Mouse (Mus musculus) stomach, embryonic 14.5 days (tissue): ENCODE data around the gene Calml4. TPM values are rescaled to one million over a fixed set of nuclear protein-coding genes. Genes with fewer than 3 reads are reported as not detected.
"Not testable (repeated sequence)": the region's sequence is repeated elsewhere in the genome, so short reads cannot be mapped to it uniquely, and the experiment has no call there.

ENCODE experiments used
- ATAC-seq: fragments of 200-750 bp; cut with Nextera tagmentation; 2 replicates; pipeline ENCODE4 v1.8.0; 2017; ENCODE audit warnings: low read depth, moderate TSS enrichment; ENCODE audit not compliant: insufficient number of reproducible peaks, insufficient read depth, low FRiP score
- H3K27ac ChIP-seq: fragments of 300-500 bp; sonication (generic); 2 replicates; pipeline ENCODE4 v1.5.1; 2014; ENCODE audit warnings: mild to moderate bottlenecking, low read length, moderate library complexity, mixed read lengths
- H3K27me3 ChIP-seq: fragments of 300-500 bp; sonication (generic); 2 replicates; pipeline ENCODE4 v1.6.1; 2014; ENCODE audit warnings: low read length, control low read depth, mixed read lengths; ENCODE audit not compliant: control insufficient read depth, insufficient read depth
- H3K36me3 ChIP-seq: fragments of 300-500 bp; sonication (generic); 2 replicates; pipeline ENCODE4 v1.6.1; 2014; ENCODE audit warnings: mild to moderate bottlenecking, control low read depth, low read length, moderate library complexity, mixed read lengths; ENCODE audit not compliant: control insufficient read depth, insufficient read depth
- H3K4me1 ChIP-seq: fragments of 300-500 bp; sonication (generic); 2 replicates; pipeline ENCODE4 v1.6.1; 2014; ENCODE audit warnings: low read length, control low read depth, mixed read lengths; ENCODE audit not compliant: control insufficient read depth, insufficient read depth
- H3K4me2 ChIP-seq: fragments of 300-500 bp; sonication (generic); replicated peaks from 2 replicates; pipeline ENCODE4 v1.6.1; 2014; ENCODE audit warnings: low read depth, low read length, control low read depth
- H3K4me3 ChIP-seq: fragments of 300-500 bp; sonication (generic); 2 replicates; pipeline ENCODE4 v1.5.1; 2014; ENCODE audit warnings: low read depth, low read length, control low read depth
- H3K9ac ChIP-seq: fragments of 300-500 bp; sonication (generic); replicated peaks from 2 replicates; pipeline ENCODE4 v1.6.1; 2014; ENCODE audit warnings: low read depth, mild to moderate bottlenecking, control low read depth, low read length, moderate library complexity, mixed read lengths
- H3K9me3 ChIP-seq: fragments of 300-500 bp; sonication (generic); 2 replicates; pipeline ENCODE4 v1.6.1; 2016; ENCODE audit warnings: low read depth, low read length, control low read depth; ENCODE audit not compliant: control insufficient read depth
- WGBS: fragments of 180-500 bp; shearing (Covaris S2); extraction: QIAGEN DNeasy Blood & Tissue Kit; methylation state at CpG from one replicate; pipeline ENCODE4 v1.1.7; 2014; 5-methylcytosine and 5-hydroxymethylcytosine counted together
- polyA plus RNA-seq: library from polyadenylated mRNA; unstranded; fragments of >200 nt; fragmentation: Nextera tagmentation; extraction: Ambion mirVana; gene quantifications from 2 replicates; pipeline ENCODE4 v1.2.1, GENCODE M21; 2014

Calml4 gene
- polyA plus RNA-seq, 1 experiment from 2014 or later, result 25.1 TPM

GRCm38 (mm10) chr9:62817099-62817571 is 40.7 kb upstream of the Calml4 start:
- Histone ChIP-seq H3K9ac (no peak overlapping the region), H3K36me3 (no peaks in the 10 kb centered on the region), H3K27me3 (no peaks in the 10 kb centered on the region), H3K9me3 (no peaks in the 10 kb centered on the region), H3K4me2 (no peak overlapping the region), H3K4me1 (peaks cover 6% of the 10 kb centered on the region; the same call in 1 of the 2 replicates), H3K27ac (no peak overlapping the region), H3K4me3 (no peak overlapping the region)
- WGBS, result 60% methylated on average over 12 of the region's 12 CpGs
- ATAC-seq, result no peak

DNA sequence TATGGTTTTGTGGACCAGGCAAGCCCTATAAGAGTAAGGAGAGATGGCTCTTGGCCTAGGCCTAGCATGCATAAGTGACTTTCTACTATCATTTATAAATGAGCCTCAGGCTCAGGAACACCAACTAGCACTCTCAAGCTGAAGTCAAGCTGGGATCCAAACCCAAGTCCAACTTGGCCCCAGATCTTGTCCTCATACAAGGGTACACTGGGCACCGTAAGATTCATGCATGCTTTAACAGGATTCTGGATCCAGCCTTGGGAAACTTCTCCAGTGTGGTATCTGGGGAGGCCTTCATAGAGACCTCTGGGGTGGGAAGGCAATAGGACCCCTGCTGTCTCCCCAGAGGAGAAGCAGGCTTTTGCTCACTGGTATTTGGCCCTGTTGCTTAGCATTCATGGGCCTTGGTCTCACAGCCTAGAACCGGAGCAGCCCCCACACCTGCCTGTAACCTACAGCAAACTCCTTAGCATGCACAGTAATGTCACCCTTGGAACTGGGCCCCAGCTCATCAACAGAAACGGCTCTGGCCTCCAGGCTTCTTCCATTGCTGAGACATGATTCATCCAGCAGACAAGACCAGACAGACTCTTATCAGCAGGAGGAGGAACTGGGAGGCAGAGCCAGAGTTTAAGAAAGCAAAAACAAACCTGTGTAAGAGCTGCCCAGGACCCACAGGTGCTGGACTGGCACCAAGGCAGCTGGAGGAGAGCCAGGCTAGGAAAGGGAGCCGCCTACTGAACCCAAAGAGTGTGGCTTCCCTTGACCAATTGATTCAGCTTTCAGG is 39.9 kb upstream of the Calml4 start:
- no peak; the same call in 1 of the 2 replicates for ATAC-seq
- no peaks in the 10 kb centered on the region for H3K36me3 ChIP-seq
- H3K9me3 ChIP-seq, result no peaks in the 10 kb centered on the region
- peak overlapping the region; percentile 52; the same call in 1 of the 2 replicates for H3K27ac ChIP-seq
- H3K27me3 ChIP-seq, result no peaks in the 10 kb centered on the region
- no peak overlapping the region for H3K4me3 ChIP-seq
- no peaks in the 10 kb centered on the region for H3K4me1 ChIP-seq
- no peak overlapping the region for H3K9ac ChIP-seq
- WGBS, result 71% methylated on average over 4 of the region's 4 CpGs
- H3K4me2 ChIP-seq, result no peak overlapping the region

GRCm38 (mm10) chr9:62819494-62819893 is 38.4 kb upstream of the Calml4 start:
- Histone ChIP-seq H3K27ac (no peak overlapping the region), H3K9ac (no peak overlapping the region), H3K4me3 (no peak overlapping the region), H3K9me3 (no peaks in the 10 kb centered on the region), H3K4me2 (no peak overlapping the region), H3K27me3 (no peaks in the 10 kb centered on the region), H3K36me3 (no peaks in the 10 kb centered on the region), H3K4me1 (no peaks in the 10 kb centered on the region)
- ATAC-seq, result no peak
- WGBS, result 67% methylated on average over 3 of the region's 3 CpGs

- H3K27me3 ChIP-seq, H3K4me3 ChIP-seq, H3K27ac ChIP-seq, H3K36me3 ChIP-seq, ATAC-seq, H3K4me1 ChIP-seq, H3K9me3 ChIP-seq, H3K9ac ChIP-seq, H3K4me2 ChIP-seq: not testable (repeated sequence)
- WGBS, result 87% methylated on average over 6 of the region's 6 CpGs
Observed at GRCm38 (mm10) chr9:62819910-62820309, 38.0 kb upstream of the Calml4 start.

DNA sequence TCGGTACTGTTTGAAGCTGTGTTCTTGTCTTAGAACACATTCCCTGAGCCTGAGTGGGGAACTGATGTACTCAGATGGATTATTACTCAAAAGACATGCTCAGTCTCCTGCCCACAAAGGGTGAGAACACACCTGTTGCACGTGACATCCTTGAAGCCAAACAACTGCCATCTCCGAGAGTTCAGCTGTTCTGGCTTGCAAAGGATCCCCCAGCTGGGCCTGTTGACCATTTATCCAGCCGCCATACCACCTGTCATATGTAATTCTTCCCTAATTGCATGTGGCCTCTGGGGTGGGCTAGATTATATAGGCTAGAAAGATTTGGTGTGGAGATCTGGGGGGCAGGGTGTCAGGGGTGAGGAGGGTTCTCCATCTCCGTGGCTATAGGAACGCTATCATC is 37.1 kb upstream of the Calml4 start:
- Histone ChIP-seq H3K9ac (no peak overlapping the region), H3K4me3 (no peak overlapping the region), H3K9me3 (no peaks in the 10 kb centered on the region), H3K36me3 (no peaks in the 10 kb centered on the region), H3K27me3 (no peaks in the 10 kb centered on the region), H3K27ac (no peak overlapping the region), H3K4me2 (no peak overlapping the region), H3K4me1 (peaks cover 6% of the 10 kb centered on the region; the same call in 1 of the 2 replicates)
- WGBS, result 67% methylated on average over 6 of the region's 6 CpGs
- ATAC-seq, result no peak

GRCm38 (mm10) chr9:62821811-62822210 is 36.1 kb upstream of the Calml4 start:
- H3K9ac ChIP-seq, result no peak overlapping the region
- H3K27ac ChIP-seq, result no peak overlapping the region
- no peak for ATAC-seq
- no peak overlapping the region for H3K4me2 ChIP-seq
- 95% methylated on average over 7 of the region's 7 CpGs for WGBS
- peaks cover 10% of the 10 kb centered on the region for H3K4me1 ChIP-seq
- no peaks in the 10 kb centered on the region for H3K36me3 ChIP-seq
- H3K4me3 ChIP-seq, result no peak overlapping the region
- H3K27me3 ChIP-seq, result no peaks in the 10 kb centered on the region
- no peaks in the 10 kb centered on the region for H3K9me3 ChIP-seq

GRCm38 (mm10) chr9:62825791-62826393 is 32.0 kb upstream of the Calml4 start:
- ATAC-seq, result no peak
- WGBS, result 7% methylated on average over 9 of the region's 9 CpGs
- H3K36me3 ChIP-seq, result no peaks in the 10 kb centered on the region
- H3K9ac ChIP-seq, result no peak overlapping the region
- no peak overlapping the region for H3K4me2 ChIP-seq
- no peaks in the 10 kb centered on the region for H3K27me3 ChIP-seq
- no peaks in the 10 kb centered on the region for H3K9me3 ChIP-seq
- H3K27ac ChIP-seq, result peak overlapping the region; percentile 3; the same call in 1 of the 2 replicates
- no peak overlapping the region for H3K4me3 ChIP-seq
- H3K4me1 ChIP-seq, result peaks cover 10% of the 10 kb centered on the region

- Histone ChIP-seq H3K4me1 (peaks cover 10% of the 10 kb centered on the region), H3K4me2 (no peak overlapping the region), H3K27me3 (no peaks in the 10 kb centered on the region), H3K4me3 (no peak overlapping the region), H3K27ac (peak overlapping the region; percentile 41; the same call in 1 of the 2 replicates), H3K9ac (no peak overlapping the region), H3K36me3 (no peaks in the 10 kb centered on the region), H3K9me3 (no peaks in the 10 kb centered on the region)
- no peak for ATAC-seq
- WGBS, result 8% methylated on average over 7 of the region's 7 CpGs
Observed at GRCm38 (mm10) chr9:62826456-62826855, 31.4 kb upstream of the Calml4 start.
